Mouse (Mus musculus) megakaryocyte, embryonic 14.5 days (primary cell): Measurements from ENCODE around the gene Rhoc.

ENCODE experiments used
- FLI1 ChIP-seq: IDR thresholded peaks from 2 replicates; pipeline ENCODE4 v1.6.1; 2012; ENCODE audit warnings: low read length, inconsistent platforms, mixed read lengths
- GATA1 ChIP-seq: IDR thresholded peaks from 3 replicates; pipeline ENCODE4 v1.6.1; 2012; ENCODE audit warnings: mixed read lengths, low read length, inconsistent platforms, borderline replicate concordance

DNA sequence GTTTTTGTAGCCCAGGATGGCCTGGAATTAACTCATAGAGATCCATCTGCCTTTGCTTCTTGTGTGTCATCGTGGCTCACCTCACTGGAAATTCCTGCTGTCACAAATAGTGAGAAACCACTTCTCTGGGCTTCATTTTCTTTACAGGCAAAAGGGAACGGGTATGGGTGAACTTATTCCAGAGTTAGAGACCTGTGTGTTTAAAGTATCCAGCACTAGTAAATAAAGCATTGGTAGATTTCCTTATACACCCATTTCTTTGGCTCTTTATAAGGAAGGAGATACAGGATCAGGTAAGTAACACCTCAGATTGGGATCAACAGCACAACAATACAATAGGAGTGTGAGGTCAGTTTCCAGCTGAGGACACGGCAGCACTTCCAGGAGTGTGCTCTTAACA lies at the start of gene Rhoc:
- TF ChIP-seq GATA1 (no peak), FLI1 (no peak)
